Mouse (Mus musculus) embryo, embryonic 10 days (tissue): ENCODE results near the gene Dut.

ENCODE experiments used
- DNase-seq: peaks from one replicate; pipeline ENCODE4 v3.0.0-alpha.2; 2015; ENCODE audit warnings: low spot score

The Dut gene

DNA sequence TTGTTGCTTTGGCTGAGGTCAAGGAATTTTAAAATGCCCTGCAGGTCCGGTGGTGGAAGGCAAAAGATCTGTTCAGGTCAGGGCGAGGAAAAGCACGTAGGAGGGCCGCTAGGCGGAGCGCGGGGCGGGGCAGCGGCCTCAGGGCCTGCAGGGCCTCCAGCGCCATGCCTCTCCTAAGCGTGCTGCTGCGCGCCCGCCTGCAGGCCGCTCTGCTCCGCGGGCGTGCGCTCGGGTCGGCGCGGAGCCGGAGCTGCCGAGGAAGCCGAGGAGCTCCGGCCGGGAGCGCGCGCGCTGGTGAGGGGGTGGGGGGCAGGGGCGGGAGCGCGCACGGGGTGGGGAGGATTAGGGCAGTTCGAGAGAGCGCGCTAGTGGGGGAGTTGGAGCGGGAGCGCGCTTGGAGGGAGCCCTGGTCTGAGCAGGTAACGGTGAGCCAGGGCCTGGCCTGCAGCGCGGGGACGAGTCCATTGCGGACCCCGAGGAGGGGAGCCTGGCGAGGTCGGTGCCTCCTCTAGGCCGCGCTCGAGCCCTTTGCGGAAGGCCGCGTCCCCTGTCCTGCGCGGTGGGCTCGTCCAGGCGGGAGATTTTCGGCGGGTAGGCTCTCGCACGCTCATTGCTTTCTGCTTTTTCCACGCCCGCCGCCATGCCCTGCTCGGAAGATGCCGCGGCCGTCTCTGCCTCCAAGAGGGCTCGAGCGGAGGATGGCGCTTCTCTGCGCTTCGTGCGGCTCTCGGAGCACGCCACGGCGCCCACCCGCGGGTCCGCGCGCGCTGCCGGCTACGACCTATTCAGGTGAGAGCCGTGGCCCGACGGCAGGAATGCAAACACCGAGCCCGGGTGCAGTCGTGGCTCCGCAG, at the start of gene Dut:
TSS of gene Dut (plus strand) at position 83 of the 854 bp plus-strand sequence.
- DNase-seq: peak; percentile 98

DNA sequence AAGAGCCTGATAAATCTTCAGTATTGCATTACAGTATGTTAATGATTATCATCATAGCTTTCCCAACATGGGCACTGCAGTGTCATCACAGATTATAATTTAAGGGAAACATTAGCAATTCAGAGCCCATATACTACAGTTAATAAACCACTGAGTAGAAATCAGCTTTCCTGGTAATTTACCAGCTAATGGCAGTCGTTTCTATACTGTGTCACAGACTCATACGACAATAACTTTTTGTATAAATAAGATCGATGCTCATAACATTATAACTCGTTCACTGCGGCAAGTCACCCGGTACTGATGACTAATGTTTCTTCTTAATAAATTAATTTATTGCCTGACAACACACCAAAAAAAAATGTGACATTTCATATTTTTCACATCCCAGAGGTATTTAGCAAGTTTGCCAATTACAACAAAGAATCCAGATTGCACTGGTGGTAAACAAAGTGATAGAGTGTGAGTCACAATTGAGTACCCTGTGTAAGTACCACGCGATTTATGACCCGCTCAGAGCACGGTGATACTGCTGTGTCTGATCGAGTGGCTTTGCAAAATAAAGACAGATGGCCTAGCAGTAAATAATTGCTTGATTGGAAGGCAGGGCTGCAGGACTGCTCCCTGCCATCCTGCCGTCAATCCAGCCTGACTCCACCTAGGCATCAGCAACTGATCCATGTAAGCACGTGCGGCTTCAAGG, 37.9 kb upstream of the Dut start:
- DNase-seq: peak; percentile 7

GRCm38 (mm10) chr2:125211831-125212510, 35.0 kb upstream of the Dut start:
- DNase-seq: no peak

- DNase-seq: peak; percentile 84
These were observed 32.4 kb upstream of the Dut start for GRCm38 (mm10) chr2:125214592-125214991.

- DNase-seq: no peak
These were observed 29.7 kb upstream of the Dut start for GRCm38 (mm10) chr2:125217286-125217685.

- no peak for DNase-seq
These were observed 28.4 kb upstream of the Dut start for GRCm38 (mm10) chr2:125218566-125218965.

DNA sequence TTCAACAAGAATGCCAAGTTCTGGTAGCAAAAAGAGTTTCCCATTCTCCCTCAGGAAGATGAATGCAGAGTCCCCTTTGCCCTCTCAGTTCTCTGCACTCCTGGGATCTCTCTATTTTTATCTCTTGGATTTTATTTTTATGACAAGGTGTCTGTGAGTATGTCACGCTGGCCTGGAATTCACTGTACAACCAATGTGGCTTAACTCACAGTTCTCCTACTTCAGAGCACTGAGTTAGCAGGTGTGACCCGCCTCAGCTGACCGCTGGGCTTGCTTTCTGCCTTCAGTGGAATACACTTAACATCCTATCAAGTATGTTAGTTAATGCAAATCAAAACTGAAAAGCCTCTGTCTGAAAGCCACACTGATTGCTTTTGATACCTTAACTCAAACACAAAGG, 27.7 kb upstream of the Dut start:
- DNase-seq: no peak

GRCm38 (mm10) chr2:125221673-125222072, 25.3 kb upstream of the Dut start:
- no peak for DNase-seq

- DNase-seq: no peak
These were observed 18.2 kb upstream of the Dut start for GRCm38 (mm10) chr2:125228472-125229409.

GRCm38 (mm10) chr2:125232183-125232582, 14.8 kb upstream of the Dut start:
- DNase-seq: no peak

- no peak for DNase-seq
These were observed 13.5 kb upstream of the Dut start for GRCm38 (mm10) chr2:125233537-125233936.

DNA sequence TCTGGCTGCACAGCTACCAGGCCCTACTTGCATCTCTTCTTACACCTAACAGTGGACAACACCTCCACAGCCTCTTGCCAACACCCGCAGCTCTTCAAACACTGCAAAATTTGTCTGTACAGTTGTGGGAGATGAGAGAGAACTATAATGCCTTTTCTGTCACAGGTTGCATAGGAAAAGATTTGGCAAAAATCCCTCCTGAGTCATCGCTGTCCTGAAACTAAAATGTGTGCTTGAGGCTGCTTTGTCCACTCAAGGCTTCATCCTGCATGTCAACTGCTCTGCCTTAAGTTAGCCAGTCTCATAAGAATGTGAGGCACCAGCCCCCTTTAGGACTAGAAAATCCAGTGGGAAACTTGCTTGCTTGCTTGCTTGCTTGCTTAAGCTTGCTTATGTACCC, 12.9 kb upstream of the Dut start:
- no peak for DNase-seq

GRCm38 (mm10) chr2:125245545-125246285, 1.3 kb upstream of the Dut start:
- DNase-seq: no peak

DNA sequence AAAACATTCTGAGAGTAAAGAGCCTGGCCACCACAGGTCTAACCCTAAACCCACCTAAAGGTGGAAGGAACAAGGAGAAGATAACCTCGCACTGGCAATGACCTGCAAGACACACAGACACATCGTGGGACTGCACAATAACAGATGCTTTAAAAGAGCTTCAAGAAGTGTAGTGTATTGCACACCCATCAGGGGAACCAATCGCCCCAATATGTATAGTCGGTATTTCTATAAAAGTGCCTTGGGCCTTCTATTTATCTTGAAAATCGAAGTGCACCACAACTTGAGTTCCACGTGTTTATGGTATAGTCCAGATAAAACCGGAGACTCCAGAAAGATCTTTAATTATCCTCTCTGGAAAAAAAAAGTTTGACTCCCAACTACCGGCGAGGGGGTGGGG, 321 bp upstream of the Dut start:
- no peak for DNase-seq

DNA sequence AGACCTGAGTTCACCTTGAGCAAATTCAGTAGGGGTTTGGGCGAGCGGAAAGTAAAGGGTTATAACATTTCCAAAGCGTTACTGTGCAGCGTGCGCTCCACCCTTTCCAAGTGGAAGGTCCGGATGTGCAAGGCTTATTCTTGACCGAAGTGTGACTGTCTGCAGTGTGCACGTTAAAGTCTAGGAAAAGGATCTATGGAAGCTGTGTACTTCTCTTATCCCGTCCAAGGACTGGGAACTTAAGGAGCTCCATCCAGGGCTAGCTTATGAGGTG, 909 bp downstream of the Dut start:
- DNase-seq: no peak

DNA sequence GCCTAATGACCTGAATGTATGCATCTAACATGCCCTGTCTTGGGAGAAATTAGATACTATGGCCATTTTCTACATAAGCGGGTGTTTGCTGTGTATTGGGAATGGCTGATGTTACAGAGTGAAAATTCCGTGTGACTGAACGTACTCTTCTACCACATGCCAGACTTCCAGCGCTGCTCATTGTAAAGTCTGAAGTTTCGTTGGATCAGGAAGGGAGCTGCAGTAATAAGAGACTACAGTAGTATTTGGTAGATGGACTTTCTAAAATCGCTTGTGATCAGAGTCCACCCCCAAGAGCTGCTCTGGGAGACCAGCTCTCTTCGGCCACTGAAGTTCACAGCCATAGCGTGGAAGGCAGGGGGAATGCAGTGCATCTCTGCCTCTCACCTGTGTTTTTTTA, 1.3 kb downstream of the Dut start:
- DNase-seq: no peak

DNA sequence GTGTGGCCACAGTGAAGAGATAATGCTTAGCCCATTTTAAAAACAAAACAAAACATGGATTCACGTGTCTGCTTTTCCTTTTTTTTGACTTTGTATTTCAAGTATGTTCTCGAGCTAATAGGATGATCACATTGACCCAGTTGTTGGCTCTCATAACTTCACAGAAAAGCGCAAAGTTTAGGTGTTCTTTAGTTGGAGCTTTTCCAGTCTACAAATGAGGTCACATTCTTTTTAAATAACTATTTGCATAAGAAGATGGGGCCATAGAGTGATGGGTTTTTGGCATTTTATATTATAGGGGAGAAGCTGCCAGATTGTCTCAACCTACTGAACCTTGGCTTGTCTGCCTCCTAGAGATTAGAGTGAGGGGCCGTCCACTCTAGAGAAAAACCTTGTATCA, 2.3 kb downstream of the Dut start:
- no peak for DNase-seq

DNA sequence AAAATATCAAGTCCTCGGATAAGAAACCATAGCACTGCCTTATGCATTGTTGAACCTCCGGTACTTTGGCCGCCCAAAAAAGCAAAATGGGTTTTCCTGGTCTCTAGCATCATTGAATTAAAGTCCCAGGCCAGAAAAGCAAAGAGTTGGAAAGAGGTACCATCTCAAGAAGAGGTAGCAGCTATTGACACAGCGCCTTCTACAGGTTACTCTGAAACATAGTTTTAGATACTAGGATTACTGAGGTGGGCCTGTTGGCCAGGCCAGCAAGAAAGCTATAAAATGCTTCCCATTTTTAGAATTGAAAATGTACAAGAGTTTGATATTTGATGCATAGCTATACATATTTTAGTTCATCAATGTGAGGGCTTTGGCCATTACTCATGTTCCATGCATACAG, 2.9 kb downstream of the Dut start:
- no peak for DNase-seq

DNA sequence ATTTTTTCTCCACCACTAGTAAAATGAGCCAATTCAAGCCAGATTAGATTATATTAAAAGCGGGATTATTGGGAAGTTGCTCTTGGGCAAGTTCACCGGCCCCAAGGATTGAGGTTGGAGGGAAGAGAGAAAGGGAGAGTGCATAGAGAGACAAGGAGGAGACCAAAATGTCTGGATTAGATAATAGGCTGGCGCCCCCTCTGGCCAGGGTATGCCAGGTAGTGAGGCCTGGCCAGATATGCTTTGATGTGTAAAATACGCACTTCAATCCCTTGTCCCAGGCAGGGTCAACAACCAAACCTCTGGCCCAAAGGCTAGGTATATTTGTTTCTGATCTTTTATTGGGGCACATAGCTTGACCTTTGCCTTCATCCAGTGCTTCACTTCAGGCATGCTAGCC, 4.8 kb downstream of the Dut start:
- no peak for DNase-seq

- peak; percentile 72 for DNase-seq
These were observed 5.3 kb downstream of the Dut start for GRCm38 (mm10) chr2:125252275-125252674.

DNA sequence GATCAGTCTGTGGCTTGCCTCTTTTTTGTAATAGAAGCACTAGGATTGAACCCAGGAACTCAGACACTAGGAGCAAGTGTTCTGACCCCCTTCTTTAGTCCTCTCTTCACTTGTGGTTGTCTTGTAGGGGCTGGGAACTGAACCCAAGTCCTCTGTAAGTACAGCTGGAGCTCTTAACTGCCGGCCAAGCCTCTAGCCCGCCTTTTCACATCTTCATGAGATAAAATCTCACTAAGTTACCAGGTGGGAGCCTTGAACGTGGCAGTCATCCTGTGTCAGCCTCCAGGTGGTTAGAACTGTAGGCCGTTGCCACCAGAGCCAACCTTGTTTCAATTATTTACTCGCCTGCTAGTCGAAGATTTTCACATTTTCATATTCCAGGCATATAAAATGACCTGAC, 6.7 kb downstream of the Dut start:
- DNase-seq: no peak
